Mouse (Mus musculus) thymus, postnatal 25 days (tissue): ENCODE data around the gene Nudt19.
"Not testable (repeated sequence)": the region's sequence is repeated elsewhere in the genome, so short reads cannot be mapped to it uniquely, and the experiment has no call there.

Experiments
- DNase-seq: peaks from one replicate; pipeline ENCODE4 v3.0.0; 2022

Nudt19 gene

DNA sequence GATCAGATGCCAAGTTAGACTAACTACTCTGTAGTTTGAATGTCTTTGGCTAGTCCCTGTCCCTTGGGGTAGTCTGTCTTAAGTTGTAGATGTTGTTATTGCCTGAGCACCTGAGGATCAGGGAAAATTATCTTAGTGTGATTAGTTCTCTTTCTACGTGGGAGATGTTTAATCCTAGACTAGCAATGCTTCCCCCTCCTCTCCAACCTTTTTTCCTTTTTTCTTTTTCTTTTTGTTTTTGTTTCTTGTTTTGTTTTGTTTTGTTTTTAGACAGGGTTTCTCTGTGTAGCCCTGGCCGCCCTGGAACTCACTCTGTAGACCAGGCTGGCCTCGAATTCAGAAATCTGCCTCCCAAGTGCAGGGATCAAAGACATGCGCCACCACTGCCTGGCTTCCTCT lies at the start of gene Nudt19:
Gene Nudt19, minus strand, starts transcription at position 100 of the 399 bp plus-strand sequence.
- DNase-seq: no peak

- DNase-seq: no peak
Observed at GRCm38 (mm10) chr7:35602766-35603165, 46.7 kb upstream of the Nudt19 start.

- DNase-seq: no peak
Observed at GRCm38 (mm10) chr7:35601106-35601505, 45.0 kb upstream of the Nudt19 start.

DNA sequence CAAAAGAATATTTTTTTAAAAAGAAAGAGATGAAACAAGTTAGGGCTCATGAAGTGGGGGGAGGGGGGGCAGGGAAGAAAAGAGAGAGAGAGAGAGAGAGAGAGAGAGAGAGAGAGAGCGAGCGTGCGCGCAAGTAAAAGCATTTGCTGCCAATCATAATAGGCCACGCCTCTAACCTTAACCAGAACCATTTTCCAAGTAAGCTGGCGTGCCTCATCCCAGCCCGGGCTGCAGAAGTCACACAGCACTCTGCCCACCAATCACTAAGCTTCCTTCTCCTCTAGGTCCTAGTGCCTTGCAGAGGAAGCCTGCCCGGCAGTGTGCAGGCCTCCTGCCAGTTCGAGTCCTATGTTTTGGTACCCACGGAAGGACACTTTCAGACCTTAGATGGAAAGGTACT lies 43.9 kb upstream of the Nudt19 start:
- DNase-seq: no peak

DNA sequence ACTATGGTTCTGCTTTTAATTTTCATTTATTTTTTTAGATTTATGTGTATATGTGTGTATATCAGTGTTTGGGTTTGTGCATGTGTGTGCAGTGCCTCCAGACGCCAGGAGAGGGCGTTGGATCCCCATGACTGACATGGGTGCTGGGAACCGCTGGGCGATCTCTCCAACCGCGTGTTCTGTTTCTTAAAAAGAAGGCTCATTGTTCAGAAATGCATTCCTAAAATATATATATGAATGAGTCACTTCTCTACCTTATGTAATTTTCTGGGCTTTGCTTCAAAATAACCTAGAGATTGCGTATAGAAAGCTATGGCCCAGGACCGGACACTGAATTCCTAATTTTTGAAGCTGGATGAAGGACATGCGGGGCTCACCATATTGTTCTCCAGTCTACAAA lies 43.4 kb upstream of the Nudt19 start:
- DNase-seq: no peak

GRCm38 (mm10) chr7:35594311-35594710 lies 38.2 kb upstream of the Nudt19 start:
- no peak for DNase-seq

- DNase-seq: no peak
Observed at GRCm38 (mm10) chr7:35590731-35591191, 34.7 kb upstream of the Nudt19 start.

GRCm38 (mm10) chr7:35589485-35589884 lies 33.4 kb upstream of the Nudt19 start:
- DNase-seq: no peak

DNA sequence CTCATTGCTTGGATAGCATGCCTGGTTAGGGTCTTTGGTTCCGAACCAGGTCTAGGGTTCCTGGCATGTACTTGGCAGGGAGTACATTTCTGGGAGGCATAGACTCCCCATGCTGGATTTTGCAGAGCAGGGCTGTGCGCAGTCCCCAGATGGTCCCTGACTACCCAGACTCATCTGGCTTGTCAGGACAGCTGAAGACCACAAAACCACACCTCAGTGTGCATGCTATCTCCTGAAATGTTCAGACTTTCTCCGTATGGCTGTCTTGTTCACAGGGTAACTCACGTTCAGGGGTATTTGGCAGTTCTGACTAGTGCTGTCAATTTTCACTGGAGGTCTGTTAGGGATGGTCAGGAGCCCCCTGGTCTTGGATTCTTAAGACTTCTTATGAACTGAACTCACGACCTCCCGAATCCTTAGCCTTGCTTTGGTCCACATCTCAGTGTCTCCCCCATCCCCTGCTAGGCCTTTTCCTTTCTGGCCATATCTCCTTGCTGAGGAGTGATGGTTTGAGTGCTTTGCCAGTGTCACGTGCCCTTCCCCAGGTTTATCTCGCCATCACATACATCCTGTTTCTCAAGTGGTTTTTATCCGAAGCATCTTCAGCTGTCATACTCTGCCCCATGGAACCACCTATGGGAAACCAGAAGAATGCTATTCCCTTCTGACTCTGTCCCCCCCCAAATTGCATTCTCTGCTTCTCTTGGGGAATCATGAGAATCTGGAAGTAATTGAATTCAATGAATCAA lies 32.8 kb upstream of the Nudt19 start:
- DNase-seq: peak; percentile 15

- no peak for DNase-seq
Observed at GRCm38 (mm10) chr7:35587728-35588127, 31.6 kb upstream of the Nudt19 start.

DNA sequence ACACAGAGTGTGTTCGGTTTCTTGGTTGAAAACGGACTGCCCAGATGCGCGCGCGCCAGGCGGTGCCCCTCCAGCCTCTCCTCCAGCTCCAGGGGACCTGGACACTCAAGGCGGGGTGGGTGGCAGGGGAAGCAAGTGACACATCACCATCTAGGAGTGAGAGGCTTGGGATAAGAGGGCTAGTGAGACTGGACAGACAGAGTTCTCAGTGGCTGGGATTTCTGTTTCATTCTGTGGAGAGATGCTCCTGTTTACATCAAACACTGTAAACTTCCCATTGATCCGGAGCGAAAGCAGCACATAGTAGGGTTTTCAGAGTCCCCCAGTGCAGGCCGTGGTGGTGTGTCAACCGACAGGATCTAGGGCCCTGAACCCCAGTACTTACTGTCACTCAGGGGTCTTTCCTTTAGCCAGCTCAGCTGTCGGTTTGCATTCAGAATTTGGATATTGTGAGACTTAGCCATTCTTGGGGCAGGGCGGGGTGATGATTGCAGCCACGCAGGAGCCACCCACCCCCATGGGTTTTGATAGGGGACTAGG lies 30.9 kb upstream of the Nudt19 start:
- DNase-seq: no peak

- peak; percentile 96 for DNase-seq
Observed at GRCm38 (mm10) chr7:35586055-35586905, 30.2 kb upstream of the Nudt19 start, which contains the start of gene Ankrd27. Gene Ankrd27, plus strand, starts transcription at chr7:35586244.

- peak; percentile 52 for DNase-seq
Observed at GRCm38 (mm10) chr7:35585191-35586054, 29.3 kb upstream of the Nudt19 start, which contains the start of gene Rgs9bp. Gene Rgs9bp, minus strand, starts transcription at chr7:35585582.

DNA sequence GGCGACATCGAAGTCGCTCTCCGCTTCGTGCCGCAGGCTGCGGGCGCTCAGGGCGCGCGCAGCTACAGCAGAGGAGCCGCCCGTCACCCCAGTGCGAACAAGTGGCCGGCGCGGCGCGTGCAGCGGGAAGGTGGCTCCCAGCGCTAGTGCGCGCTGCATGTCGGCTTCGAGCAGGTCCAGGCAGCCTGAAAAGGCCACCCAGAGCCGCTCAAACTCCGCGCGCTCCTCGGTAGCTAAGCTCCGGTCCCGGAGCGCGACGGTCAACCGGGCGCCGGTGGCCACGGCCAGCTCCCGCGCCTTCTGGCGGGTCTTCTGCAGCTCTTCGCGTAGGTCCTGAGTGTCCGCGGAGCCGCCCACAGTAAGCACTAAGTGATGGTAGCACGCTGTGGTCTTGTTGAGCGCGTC lies 28.7 kb upstream of the Nudt19 start:
- DNase-seq: peak; percentile 38

DNA sequence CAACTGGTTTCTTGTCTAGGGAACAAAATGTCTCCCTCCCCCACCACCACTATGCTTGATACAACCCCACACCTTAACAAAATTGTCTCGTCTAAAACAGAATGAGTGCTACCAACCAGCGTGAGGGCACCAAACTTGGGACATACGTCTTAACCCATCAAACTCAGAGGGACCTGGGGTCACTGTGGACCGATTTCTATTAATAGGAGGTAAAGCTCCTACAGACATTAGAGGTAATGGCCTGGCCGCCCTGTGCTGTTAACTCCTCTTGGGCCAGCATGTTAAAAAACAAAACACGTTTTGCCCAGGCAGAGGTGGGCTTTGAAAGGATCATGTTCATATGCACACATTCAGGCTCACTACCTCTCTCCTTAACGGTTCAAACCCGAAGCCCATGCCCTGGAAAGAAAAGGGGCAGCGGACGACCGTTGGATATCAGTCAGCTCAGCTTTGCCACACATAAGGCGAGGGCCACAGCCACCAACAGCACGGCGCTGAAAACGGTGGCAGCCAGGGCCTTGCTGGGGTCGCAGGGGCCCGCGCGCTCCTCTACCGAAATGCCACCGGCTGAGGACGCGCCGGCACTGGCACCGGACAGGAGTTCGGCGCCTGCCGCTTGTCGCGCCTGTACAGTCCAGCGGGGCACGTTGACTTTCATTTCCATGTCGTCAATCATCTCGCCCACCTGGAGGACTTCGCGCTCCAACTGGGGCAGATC lies 28.1 kb upstream of the Nudt19 start:
- DNase-seq: no peak

DNA sequence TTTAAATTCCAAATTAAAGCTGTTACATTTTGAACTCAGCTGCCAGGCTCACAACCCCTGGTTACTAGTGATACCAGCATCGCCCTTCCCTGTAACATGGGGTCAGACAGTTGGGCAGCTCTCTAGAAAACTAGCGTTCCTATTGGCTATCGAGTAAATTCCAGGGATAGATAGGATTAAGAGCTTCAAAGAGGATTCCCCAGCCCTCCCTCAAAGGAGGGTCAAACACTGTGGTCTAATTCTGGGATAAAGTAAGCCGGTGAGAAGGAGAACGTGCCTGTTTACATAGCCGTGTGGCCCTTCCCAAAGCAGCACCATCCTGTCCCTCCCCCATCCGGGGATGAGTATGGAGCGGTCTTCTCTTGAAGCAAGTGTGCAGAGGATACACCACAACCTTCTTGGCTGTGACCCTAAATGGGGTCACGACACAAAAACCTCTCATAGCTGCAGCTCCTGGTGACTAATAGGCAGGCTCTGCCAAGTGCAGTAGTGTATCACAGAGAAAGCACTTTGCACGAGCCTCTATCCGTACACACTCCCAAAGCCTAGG lies 27.4 kb upstream of the Nudt19 start:
- no peak for DNase-seq

- DNase-seq: peak; percentile 21
Observed at GRCm38 (mm10) chr7:35582719-35583118, 26.6 kb upstream of the Nudt19 start.

- peak; percentile 60 for DNase-seq
Observed at GRCm38 (mm10) chr7:35579849-35580248, 23.7 kb upstream of the Nudt19 start.

- peak; percentile 16 for DNase-seq
Observed at GRCm38 (mm10) chr7:35570883-35571282, 14.8 kb upstream of the Nudt19 start.

DNA sequence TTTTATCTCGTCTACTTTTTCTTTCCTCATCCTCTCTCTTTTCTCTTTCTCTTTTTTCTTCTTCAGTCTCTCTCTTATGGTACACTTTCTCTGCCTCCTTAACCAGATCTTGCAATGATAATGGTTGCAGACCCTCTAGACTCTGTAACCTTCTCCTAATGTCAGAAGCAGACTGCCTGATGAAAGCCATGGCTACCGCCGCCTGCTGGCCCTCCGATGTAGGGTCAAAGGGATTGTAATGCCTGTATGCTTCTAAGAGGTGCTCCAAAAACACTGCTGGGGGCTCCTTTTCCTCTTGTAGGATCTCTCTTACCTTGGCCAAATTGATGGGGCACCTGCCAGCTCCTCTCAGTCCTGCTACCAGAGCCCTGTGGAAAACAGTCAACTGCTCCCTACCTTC lies 13.6 kb upstream of the Nudt19 start:
- not testable (repeated sequence) for DNase-seq

DNA sequence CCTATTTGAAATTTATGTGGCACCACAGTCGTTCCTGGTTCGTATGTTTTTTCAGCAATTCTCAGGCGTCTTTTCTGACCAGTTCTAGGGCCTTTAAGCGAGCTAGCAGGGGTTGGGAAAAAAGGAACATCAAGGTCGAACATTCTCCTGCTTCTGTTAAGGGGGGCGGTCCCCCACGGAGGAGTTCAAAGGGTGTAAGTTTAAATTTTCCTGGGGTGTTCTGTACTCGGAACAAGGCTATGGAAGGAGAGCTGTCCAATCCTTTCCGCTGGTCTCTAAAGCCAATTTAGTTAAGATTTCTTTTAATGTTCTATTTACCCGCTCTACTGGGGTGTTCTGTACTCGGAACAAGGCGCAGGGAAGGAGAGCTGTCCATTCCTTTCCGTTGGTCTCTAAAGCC lies 9.9 kb upstream of the Nudt19 start:
- DNase-seq: not testable (repeated sequence)
